Mouse (Mus musculus) liver, embryonic 14.5 days (tissue): ENCODE results near the gene Cfap58.

ENCODE experiments used
- CTCF ChIP-seq: IDR thresholded peaks from 2 replicates; pipeline ENCODE4 v1.5.1; 2016; ENCODE audit warnings: antibody characterized with exemption, low read depth, control low read depth
- EP300 ChIP-seq: IDR thresholded peaks from 2 replicates; pipeline ENCODE4 v1.6.1; 2016; ENCODE audit warnings: antibody characterized with exemption, low read depth

DNA sequence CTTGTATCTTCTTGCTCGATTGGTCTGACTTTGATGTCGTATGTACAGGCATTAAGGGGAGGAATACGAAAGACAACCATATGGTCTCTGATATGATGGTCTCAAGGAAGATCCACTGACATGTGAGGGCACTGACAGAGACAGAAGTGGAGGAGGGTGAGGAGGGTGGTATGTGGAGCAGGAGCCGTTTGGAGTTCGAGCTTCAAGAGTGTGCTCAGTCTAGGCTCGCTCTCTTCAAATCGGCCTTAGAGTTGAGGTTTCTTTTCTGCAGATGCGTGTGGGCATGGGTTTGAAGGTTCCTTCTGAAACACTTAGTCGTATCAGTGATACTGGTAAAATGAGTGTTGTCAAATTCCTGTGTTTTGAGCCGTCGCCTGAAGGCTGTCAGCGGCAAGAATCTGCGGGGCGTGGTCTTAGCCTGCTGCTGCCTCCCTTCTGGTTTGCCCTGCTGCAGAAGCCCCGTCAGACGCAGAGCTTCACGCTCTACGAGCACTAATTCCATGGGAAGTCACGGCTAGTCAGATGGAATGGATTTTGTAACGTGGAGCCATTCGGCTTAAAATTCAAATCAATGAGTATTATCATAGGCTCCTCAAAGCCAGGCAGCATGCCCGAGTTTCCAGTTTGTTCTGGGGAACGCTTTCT is 9.5 kb downstream of the Cfap58 start:
- TF ChIP-seq EP300, result no peak
- TF ChIP-seq CTCF, result no peak
